Mouse (Mus musculus): ENCODE measurements around the gene Serpinb1c.
A peak's percentile ranks its signal among the peaks of the same experiment; 100 is the strongest.
"Not testable (repeated sequence)": the region's sequence is repeated elsewhere in the genome, so short reads cannot be mapped to it uniquely, and the experiment has no call there.

The Serpinb1c gene

GRCm38 (mm10) chr13:32865591-32865990 is 32.4 kb downstream of the Serpinb1c start:
- peak in 1 of 2 experiments; percentile 16 for DNase-seq (ENCODE audit: low spot score in 2 of 2)

GRCm38 (mm10) chr13:32864529-32864928 is 33.5 kb downstream of the Serpinb1c start:
- DNase-seq (ENCODE audit: low spot score in 2 of 2): not testable (repeated sequence)

GRCm38 (mm10) chr13:32863456-32863855 is 34.6 kb downstream of the Serpinb1c start:
- DNase-seq (ENCODE audit: low spot score in 2 of 2): no peak

- DNase-seq (ENCODE audit: low spot score in 2 of 2): no peak
Measured at GRCm38 (mm10) chr13:32860821-32861220, 37.2 kb downstream of the Serpinb1c start.

- no peak for DNase-seq (ENCODE audit: low spot score in 2 of 2)
Measured at GRCm38 (mm10) chr13:32853073-32853472, 44.9 kb downstream of the Serpinb1c start.

- DNase-seq (ENCODE audit: low spot score in 2 of 2): no peak
Measured at GRCm38 (mm10) chr13:32852539-32852938, 45.5 kb downstream of the Serpinb1c start.

GRCm38 (mm10) chr13:32851967-32852366 is 46.0 kb downstream of the Serpinb1c start:
- peak; percentile 26 to 55 for DNase-seq (ENCODE audit: low spot score in 2 of 2)

GRCm38 (mm10) chr13:32850668-32851404 is 47.2 kb downstream of the Serpinb1c start, which contains the start of gene Serpinb1a:
Serpinb1a (minus strand) TSS chr13:32851185.
- DNase-seq (ENCODE audit: low spot score in 2 of 2): no peak

- DNase-seq (ENCODE audit: low spot score in 2 of 2): no peak
Measured at GRCm38 (mm10) chr13:32850156-32850555, 47.9 kb downstream of the Serpinb1c start.

- no peak for DNase-seq (ENCODE audit: low spot score in 2 of 2)
Measured at GRCm38 (mm10) chr13:32849531-32850123, 48.4 kb downstream of the Serpinb1c start.

- no peak for DNase-seq (ENCODE audit: low spot score in 2 of 2)
Measured at GRCm38 (mm10) chr13:32849092-32849491, 48.9 kb downstream of the Serpinb1c start.

GRCm38 (mm10) chr13:32846221-32846620 is 51.8 kb downstream of the Serpinb1c start:
- no peak for DNase-seq (ENCODE audit: low spot score in 2 of 2)

- DNase-seq (ENCODE audit: low spot score in 2 of 2): no peak
Measured at GRCm38 (mm10) chr13:32841349-32841748, 56.7 kb downstream of the Serpinb1c start.

GRCm38 (mm10) chr13:32839314-32839713 is 58.7 kb downstream of the Serpinb1c start:
- no peak for DNase-seq (ENCODE audit: low spot score in 2 of 2)

GRCm38 (mm10) chr13:32834513-32834912 is 63.5 kb downstream of the Serpinb1c start:
- DNase-seq (ENCODE audit: low spot score in 2 of 2): no peak

- DNase-seq (ENCODE audit: low spot score in 2 of 2): no peak
Measured at GRCm38 (mm10) chr13:32833237-32833636, 64.8 kb downstream of the Serpinb1c start.

- DNase-seq (ENCODE audit: low spot score in 2 of 2): no peak
Measured at GRCm38 (mm10) chr13:32832776-32833175, 65.2 kb downstream of the Serpinb1c start.

- no peak for DNase-seq (ENCODE audit: low spot score in 2 of 2)
Measured at GRCm38 (mm10) chr13:32831505-32832273, 66.3 kb downstream of the Serpinb1c start.

All from frontal cortex, postnatal 36 days (tissue).